Mouse (Mus musculus) testis, adult 2 months (tissue): ENCODE measurements at regions not wholly inside any gene's neighbourhood (a gene's known extent, or its start where the extent isn't known, plus 50 kb on each side); places are given as distances from the start of the nearest gene placed in this dataset.
"Not testable (repeated sequence)": the region's sequence is repeated elsewhere in the genome, so short reads cannot be mapped to it uniquely, and the experiment has no call there.

Experiments used
- H3K27ac ChIP-seq: fragments of 200-500 bp; 2 replicates; pipeline ENCODE4 v1.5.1; 2012; ENCODE audit warnings: low read depth, low read length; ENCODE audit not compliant: control insufficient read depth, insufficient read depth
- H3K27me3 ChIP-seq: fragments of 200-500 bp; 2 replicates; pipeline ENCODE4 v1.6.1; 2012; ENCODE audit warnings: mild to moderate bottlenecking, low read length, moderate library complexity; ENCODE audit not compliant: control insufficient read depth, insufficient read depth
- H3K36me3 ChIP-seq: fragments of 200-500 bp; 2 replicates; pipeline ENCODE4 v1.6.1; 2012; ENCODE audit warnings: mild to moderate bottlenecking, low read length; ENCODE audit not compliant: control insufficient read depth, insufficient read depth
- H3K4me1 ChIP-seq: fragments of 200-500 bp; 2 replicates; pipeline ENCODE4 v1.6.1; 2012; ENCODE audit warnings: low read length; ENCODE audit not compliant: control insufficient read depth, insufficient read depth
- H3K4me3 ChIP-seq: fragments of 200-500 bp; 2 replicates; pipeline ENCODE4 v1.5.1; 2012; ENCODE audit warnings: low read depth, mild to moderate bottlenecking, low read length, moderate library complexity, mixed read lengths; ENCODE audit not compliant: control insufficient read depth
- CTCF ChIP-seq: fragments of 200-500 bp; IDR thresholded peaks from 2 replicates; pipeline ENCODE4 v1.5.1; 2012; ENCODE audit warnings: low read depth, mild to moderate bottlenecking, inconsistent platforms, low read length, moderate library complexity; ENCODE audit not compliant: control insufficient read depth, insufficient read depth, insufficient replicate concordance
- POLR2A ChIP-seq: fragments of 200-500 bp; IDR thresholded peaks from 2 replicates; pipeline ENCODE4 v1.6.1; 2012; ENCODE audit warnings: low read depth, mild to moderate bottlenecking, inconsistent platforms, low read length, moderate library complexity; ENCODE audit not compliant: control insufficient read depth

DNA sequence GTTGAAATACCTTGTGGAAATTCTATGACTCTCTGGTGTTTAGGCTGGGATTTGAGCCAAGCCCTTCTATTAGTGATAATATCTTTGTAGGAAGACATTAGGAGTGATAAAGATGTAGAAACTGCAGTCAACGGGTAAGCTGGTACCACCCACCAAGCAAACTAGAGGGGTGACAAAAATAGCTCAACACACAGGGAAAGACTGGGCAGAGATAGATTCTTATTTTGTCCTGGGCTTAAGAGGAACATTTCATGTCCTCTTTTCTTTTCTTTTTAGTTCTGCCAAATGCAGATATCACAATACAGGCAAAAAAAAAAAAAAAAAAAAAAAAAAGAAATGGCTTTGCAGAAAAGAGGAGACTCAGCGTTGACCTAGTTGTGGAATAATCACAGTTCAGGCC, 294.1 kb upstream of the Cwc22 start:
- H3K27ac ChIP-seq: no peak overlapping the region
- H3K27me3 ChIP-seq: no peaks in the 10 kb centered on the region
- no peaks in the 10 kb centered on the region for H3K4me1 ChIP-seq
- TF ChIP-seq CTCF: no peak
- no peak overlapping the region for H3K4me3 ChIP-seq
- H3K36me3 ChIP-seq: no peaks in the 10 kb centered on the region

DNA sequence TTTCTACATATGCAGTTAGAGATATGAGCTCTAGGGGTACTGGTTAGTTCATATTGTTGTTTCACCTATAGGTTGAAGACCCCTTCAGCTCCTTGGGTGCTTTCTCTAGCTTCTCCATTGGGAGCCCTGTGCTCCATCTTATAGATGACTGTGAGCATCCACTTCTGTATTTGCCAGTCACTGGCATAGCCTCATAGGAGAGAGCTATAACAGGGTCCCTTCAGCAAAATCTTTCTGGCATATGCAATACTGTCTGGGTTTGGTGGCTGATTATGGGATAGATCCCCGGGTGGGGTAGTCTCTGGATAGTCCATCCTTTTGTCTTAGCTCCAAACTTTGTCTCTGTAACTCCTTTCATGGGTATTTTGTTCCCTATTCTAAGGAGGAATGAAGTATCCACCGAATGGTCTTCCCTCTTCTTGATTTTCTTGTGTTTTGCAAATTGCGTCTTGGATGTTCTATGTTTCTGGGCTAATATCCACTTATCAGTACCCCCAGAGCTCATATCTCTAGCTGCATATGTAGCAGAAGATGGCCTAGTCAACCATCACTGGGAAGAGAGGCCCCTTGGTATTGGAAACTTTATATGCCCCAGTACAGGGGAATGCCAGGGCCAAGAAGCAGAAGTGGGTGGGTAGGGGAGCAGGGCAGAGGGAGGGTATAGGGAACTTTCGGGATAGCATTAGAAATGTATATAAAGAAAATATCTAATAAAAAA, 279.4 kb upstream of the Cwc22 start:
- not testable (repeated sequence) for H3K4me1 ChIP-seq, H3K4me3 ChIP-seq, H3K36me3 ChIP-seq, H3K27me3 ChIP-seq, H3K27ac ChIP-seq

DNA sequence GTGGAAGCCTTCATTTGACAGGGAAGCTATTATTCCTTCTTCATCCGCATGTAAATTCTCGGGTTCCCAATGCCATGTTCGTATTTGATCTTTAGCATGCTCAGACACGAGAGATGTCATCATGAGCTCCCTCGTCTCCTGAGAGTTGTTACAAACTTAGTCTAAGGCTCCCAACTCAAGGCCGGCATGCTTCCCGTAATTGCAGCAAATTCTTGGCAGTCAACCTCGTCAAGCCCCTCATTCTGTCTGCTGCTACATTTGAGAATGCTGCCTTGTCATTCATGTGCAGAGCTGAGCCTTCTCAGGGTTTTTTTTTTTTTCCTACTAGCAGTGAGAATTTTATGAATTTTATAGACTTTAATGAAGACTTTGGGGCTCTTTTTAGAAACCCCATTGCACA, 268.3 kb upstream of the Cwc22 start:
- TF ChIP-seq POLR2A: no peak
- no peak for TF ChIP-seq CTCF
- no peak overlapping the region for H3K4me3 ChIP-seq

DNA sequence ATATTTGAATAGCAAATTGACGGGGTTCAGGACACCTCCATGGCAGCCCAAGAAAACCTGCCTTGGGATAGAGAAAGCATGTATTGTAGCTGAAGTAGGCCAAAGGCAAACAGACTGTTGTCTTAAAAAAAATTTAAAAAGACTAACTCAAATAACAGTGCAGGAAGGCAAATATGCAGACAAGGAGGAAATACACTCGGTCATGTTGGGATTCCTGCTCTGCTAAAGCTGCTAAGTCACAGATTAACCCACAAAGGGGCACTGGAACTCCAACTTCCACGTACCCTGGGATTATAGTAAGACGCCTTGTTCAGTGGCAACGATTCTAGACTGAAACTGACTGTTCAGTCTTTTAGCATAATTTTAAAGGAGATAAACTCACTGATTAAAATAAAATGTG, 258.9 kb upstream of the Cwc22 start:
- H3K36me3 ChIP-seq: no peaks in the 10 kb centered on the region
- H3K4me3 ChIP-seq: no peak overlapping the region
- no peaks in the 10 kb centered on the region for H3K4me1 ChIP-seq
- H3K27ac ChIP-seq: no peak overlapping the region
- H3K27me3 ChIP-seq: no peaks in the 10 kb centered on the region
- TF ChIP-seq POLR2A (no peak), CTCF (no peak)

More for the DNA sequence above, 268.3 kb upstream of the Cwc22 start:
- no peaks in the 10 kb centered on the region for H3K36me3 ChIP-seq
- H3K4me1 ChIP-seq: no peaks in the 10 kb centered on the region
- no peak overlapping the region for H3K27ac ChIP-seq
- no peaks in the 10 kb centered on the region for H3K27me3 ChIP-seq

DNA sequence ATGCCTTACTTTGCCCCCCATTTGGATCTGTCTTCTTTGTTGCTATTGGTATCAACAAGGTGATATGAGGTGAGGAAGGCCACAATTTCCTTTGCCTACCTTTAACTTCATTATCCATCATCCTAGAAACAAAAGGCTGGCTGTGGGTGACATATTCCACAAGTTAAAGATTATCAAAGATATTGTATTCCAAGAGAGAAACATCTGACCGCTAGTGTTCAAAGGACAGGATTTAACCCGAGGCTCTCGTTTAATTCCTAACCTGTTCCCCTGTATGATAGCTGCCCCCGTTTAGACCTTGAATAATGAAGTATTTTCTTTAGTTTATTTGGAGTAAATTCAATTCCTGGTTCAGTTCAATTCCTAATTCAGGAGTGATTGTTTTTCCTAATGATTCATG, 249.8 kb upstream of the Cwc22 start:
- no peak for TF ChIP-seq POLR2A
- TF ChIP-seq CTCF: no peak
- Histone ChIP-seq H3K4me1 (no peaks in the 10 kb centered on the region), H3K27me3 (no peaks in the 10 kb centered on the region), H3K27ac (no peak overlapping the region), H3K36me3 (no peaks in the 10 kb centered on the region), H3K4me3 (no peak overlapping the region)

DNA sequence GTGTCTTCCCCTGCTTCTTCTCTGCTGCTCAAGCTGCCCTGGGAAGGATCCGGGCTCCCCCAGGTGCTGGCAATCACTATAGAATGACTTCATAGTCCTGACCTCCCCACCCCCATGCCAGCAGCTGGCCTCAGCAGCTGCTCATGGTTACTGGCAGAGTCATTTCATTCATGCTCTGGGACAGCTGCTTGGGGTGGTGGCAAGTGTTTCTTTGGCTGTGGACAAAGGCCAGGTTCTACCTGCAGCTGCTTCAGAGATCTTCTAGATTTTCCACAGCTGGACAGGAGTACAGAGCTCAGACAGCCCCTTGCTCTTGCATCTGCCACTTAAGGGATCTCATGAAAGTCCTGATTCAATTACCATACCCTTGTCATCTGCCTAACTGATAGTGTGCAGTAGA, 243.4 kb upstream of the Cwc22 start:
- no peak for TF ChIP-seq POLR2A
- no peak for TF ChIP-seq CTCF

DNA sequence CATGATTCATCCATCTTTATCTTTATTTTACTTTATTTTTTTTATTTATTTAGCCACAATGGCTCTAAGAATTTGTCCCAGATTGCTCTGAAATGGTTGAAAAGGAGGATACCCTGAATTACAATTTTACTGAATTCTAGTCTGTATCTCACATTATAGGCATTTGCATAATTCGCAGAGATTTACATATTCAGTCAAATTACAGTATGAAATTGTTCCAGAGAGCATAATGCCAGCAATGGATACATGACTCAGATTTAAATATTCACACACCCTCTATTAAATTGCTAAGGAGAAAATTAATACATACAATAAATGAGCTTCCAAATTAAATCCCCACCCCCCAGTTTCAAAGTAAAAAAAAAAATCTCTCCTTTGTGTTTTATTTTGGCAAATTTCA, 238.8 kb upstream of the Cwc22 start:
- TF ChIP-seq POLR2A (no peak), CTCF (no peak)
- no peaks in the 10 kb centered on the region for H3K36me3 ChIP-seq

More for the DNA sequence above, 243.4 kb upstream of the Cwc22 start:
- Histone ChIP-seq H3K4me1 (no peaks in the 10 kb centered on the region), H3K4me3 (no peak overlapping the region), H3K27ac (no peak overlapping the region), H3K27me3 (no peaks in the 10 kb centered on the region), H3K36me3 (no peaks in the 10 kb centered on the region)

DNA sequence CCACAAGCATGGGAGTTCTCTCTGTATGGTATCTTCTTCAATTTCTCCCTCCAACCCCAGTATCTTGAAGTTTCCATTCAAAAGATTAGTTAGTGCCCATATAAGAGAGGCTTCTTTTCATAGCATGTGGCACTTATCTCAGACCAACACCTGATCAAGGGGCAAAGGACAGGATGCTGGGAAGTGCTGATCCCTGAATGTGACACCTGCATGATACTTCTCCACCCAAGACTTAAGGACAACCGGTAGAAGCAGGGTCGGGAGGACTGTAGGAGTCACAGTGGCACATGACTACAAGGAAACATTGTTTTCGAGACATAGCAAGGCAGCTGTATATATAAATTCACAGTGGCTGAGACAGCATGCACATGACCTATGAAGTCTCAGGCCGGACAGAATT, 227.6 kb upstream of the Cwc22 start:
- TF ChIP-seq CTCF (no peak), POLR2A (no peak)
- Histone ChIP-seq H3K27ac (no peak overlapping the region), H3K36me3 (no peaks in the 10 kb centered on the region), H3K27me3 (no peaks in the 10 kb centered on the region), H3K4me3 (no peak overlapping the region), H3K4me1 (no peaks in the 10 kb centered on the region)

More for the DNA sequence above, 238.8 kb upstream of the Cwc22 start:
- Histone ChIP-seq H3K4me3 (no peak overlapping the region), H3K27ac (no peak overlapping the region), H3K4me1 (no peaks in the 10 kb centered on the region), H3K27me3 (no peaks in the 10 kb centered on the region)

DNA sequence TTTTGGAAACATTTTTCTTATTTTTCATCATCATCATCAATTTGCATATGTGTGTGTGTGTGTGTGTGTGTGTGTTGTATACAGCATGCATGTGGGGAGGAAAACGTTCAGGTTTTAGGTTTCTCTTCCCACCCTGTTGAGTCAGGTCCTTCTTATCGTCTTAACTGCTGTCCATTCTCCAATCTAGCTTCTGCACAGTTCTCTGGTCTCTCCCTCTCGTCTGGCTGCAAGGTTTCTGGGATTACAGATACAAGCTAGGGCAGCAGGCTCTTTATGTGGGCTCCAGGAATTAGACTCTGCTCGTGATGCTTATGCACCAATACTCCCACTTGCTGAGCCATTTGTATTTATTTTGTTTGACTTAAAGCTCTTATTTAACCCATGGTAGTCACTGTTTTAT, 226.6 kb upstream of the Cwc22 start:
- Histone ChIP-seq H3K4me3 (no peak overlapping the region), H3K27me3 (no peaks in the 10 kb centered on the region), H3K4me1 (no peaks in the 10 kb centered on the region), H3K36me3 (no peaks in the 10 kb centered on the region), H3K27ac (no peak overlapping the region)
- TF ChIP-seq POLR2A: no peak
- no peak for TF ChIP-seq CTCF
